21 mouse cellular contexts compared by ENCODE assay signal in the genomic region with DNA sequence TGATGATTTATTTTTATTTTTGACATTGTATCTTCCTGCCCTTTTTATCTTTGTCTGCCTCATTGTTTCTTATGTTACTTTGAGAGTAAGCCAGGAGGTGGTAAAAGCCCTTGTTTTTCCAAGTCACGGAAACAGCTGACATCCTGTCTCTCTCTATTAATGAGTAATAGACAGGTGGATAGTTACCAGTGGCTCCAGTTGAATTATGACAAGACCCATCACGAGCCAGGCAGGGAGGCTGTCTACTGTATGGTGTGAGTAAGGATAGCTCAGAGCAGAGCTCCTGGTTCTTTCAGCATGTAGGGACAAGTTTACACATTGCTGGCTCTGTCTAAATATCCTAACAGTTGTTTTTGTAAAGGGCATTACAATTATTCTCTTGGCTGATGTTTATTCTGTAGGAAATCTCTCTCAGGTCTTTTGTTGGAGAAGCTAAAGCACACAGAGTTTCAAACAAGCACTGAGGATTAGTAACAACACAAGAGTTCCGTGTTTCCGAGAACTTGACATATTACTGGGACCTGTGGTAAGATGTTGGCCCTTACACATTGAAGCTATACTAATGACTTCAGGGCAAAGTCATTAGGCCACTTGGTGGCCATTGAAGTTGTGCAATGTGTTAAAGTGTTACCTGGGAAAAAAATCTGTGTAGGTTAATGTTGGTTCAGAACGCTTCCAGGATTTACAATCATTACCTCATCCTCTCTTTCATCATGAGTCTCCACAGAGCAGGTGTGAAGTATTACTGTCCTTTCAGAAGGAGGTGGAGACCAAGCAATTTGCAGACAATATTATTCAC.
DNase-seq lines count a peak whose midpoint lies in the region; ATAC-seq and TF ChIP-seq lines count a peak whose summit lies in the region.
"Had no signal": no experiment of that assay in that cellular context is flagged by ENCODE, and none has a peak within 500 bp of the region (broad histone marks: within the 10 kb centered on the region; RNA-seq: fewer than 3 reads in every experiment).

No protein-coding gene starts in this region.

- no peak for DNase-seq in liver, postnatal 0 days
- no peak for DNase-seq in liver
- DNase-seq in fat pad, adult 2 months (ENCODE audit: extremely low read depth, low read depth, low spot score), result peak; percentile 97
- DNase-seq in layer of hippocampus, postnatal 25 days (ENCODE audit: extremely low spot score in 1 of 2, low spot score in 1 of 2), result no peak
- DNase-seq: cerebellum, adult 8-10 months; gastrocnemius, postnatal 14 days; heart, postnatal 14 days; layer of hippocampus, adult 9-11 months; liver, embryonic 13.5 days; right cerebral cortex, postnatal 4 days; thymus, adult 18-20 months had no signal

- no peaks in the 10 kb centered on the region for H3K9me3 ChIP-seq in liver, postnatal 0 days (ENCODE audit: low read length)
- no peaks in the 10 kb centered on the region for H3K9me3 ChIP-seq in kidney, embryonic 16.5 days (ENCODE audit: low read length)
- H3K9me3 ChIP-seq in stomach, embryonic 15.5 days, result no peaks in the 10 kb centered on the region
- H3K9me3 ChIP-seq: embryonic facial prominence, embryonic 13.5 days; forebrain, embryonic 12.5 days; intestine, embryonic 15.5 days; liver, embryonic 13.5 days; midbrain, embryonic 12.5 days; neural tube, embryonic 15.5 days had no signal

- H3K9ac ChIP-seq in liver, postnatal 0 days (replicated peaks), result no peak overlapping the region
- H3K9ac ChIP-seq in kidney, embryonic 16.5 days (replicated peaks; ENCODE audit: low read length), result no peak overlapping the region
- no peak overlapping the region for H3K9ac ChIP-seq in stomach, embryonic 15.5 days
- H3K9ac ChIP-seq: embryonic facial prominence, embryonic 13.5 days; forebrain, embryonic 12.5 days; hindbrain, embryonic 14.5 days; intestine, embryonic 15.5 days; liver, embryonic 13.5 days; midbrain, embryonic 12.5 days; neural tube, embryonic 15.5 days had no signal

- no peaks in the 10 kb centered on the region for H3K4me1 ChIP-seq in liver, postnatal 0 days (ENCODE audit: insufficient read depth)
- H3K4me1 ChIP-seq in kidney, embryonic 16.5 days (ENCODE audit: insufficient read depth, low read length), result no peaks in the 10 kb centered on the region
- H3K4me1 ChIP-seq in stomach, embryonic 15.5 days, result no peaks in the 10 kb centered on the region
- H3K4me1 ChIP-seq: embryonic facial prominence, embryonic 13.5 days; forebrain, embryonic 12.5 days; intestine, embryonic 15.5 days; liver, embryonic 13.5 days; midbrain, embryonic 12.5 days; neural tube, embryonic 15.5 days had no signal

- 63% methylated on average over 5 of the region's 5 CpGs for WGBS in liver, postnatal 0 days (ENCODE audit: insufficient replicate concordance)
- WGBS in kidney, embryonic 16.5 days, result 66% methylated on average over 5 of the region's 5 CpGs
- WGBS in stomach, embryonic 15.5 days, result 62% methylated on average over 5 of the region's 5 CpGs

- TF ChIP-seq EP300 in liver, postnatal 0 days (IDR thresholded peaks at IDR 0.05; ENCODE audit: low read depth), result no peak

- no peaks in the 10 kb centered on the region for H3K36me3 ChIP-seq in liver, postnatal 0 days (replicated peaks; ENCODE audit: insufficient read depth, low read length)
- no peaks in the 10 kb centered on the region for H3K36me3 ChIP-seq in kidney, embryonic 16.5 days (ENCODE audit: insufficient read depth, low read length)
- H3K36me3 ChIP-seq in stomach, embryonic 15.5 days, result no peaks in the 10 kb centered on the region
- H3K36me3 ChIP-seq: embryonic facial prominence, embryonic 13.5 days; forebrain, embryonic 12.5 days; intestine, embryonic 15.5 days; liver, embryonic 13.5 days; midbrain, embryonic 12.5 days; neural tube, embryonic 15.5 days had no signal

- no peak overlapping the region for H3K27ac ChIP-seq in liver, postnatal 0 days (ENCODE audit: low read depth)
- no peak overlapping the region for H3K27ac ChIP-seq in kidney, embryonic 16.5 days (ENCODE audit: low read length)
- H3K27ac ChIP-seq in stomach, embryonic 15.5 days, result no peak overlapping the region
- H3K27ac ChIP-seq: embryonic facial prominence, embryonic 13.5 days; forebrain, embryonic 12.5 days; hindbrain, embryonic 14.5 days; intestine, embryonic 15.5 days; liver, embryonic 13.5 days; macrophage; midbrain, embryonic 12.5 days; neural tube, embryonic 15.5 days had no signal

- no peak overlapping the region for H3K4me3 ChIP-seq in liver, postnatal 0 days (ENCODE audit: low read depth, low read length)
- H3K4me3 ChIP-seq in kidney, embryonic 16.5 days (ENCODE audit: low read length), result no peak overlapping the region
- no peak overlapping the region for H3K4me3 ChIP-seq in stomach, embryonic 15.5 days (replicated peaks)
- H3K4me3 ChIP-seq: embryonic facial prominence, embryonic 13.5 days; forebrain, embryonic 12.5 days; intestine, embryonic 15.5 days; liver, embryonic 13.5 days; midbrain, embryonic 12.5 days; neural tube, embryonic 15.5 days had no signal

- H3K27me3 ChIP-seq in liver, postnatal 0 days (ENCODE audit: insufficient read depth, low read length), result no peaks in the 10 kb centered on the region
- H3K27me3 ChIP-seq in kidney, embryonic 16.5 days (ENCODE audit: insufficient read depth, low read length), result no peaks in the 10 kb centered on the region
- H3K27me3 ChIP-seq in stomach, embryonic 15.5 days (replicated peaks), result no peaks in the 10 kb centered on the region
- H3K27me3 ChIP-seq: embryonic facial prominence, embryonic 13.5 days; forebrain, embryonic 12.5 days; intestine, embryonic 15.5 days; liver, embryonic 13.5 days; midbrain, embryonic 12.5 days; neural tube, embryonic 15.5 days had no signal

- peak; percentile 64 for ATAC-seq in liver, postnatal 0 days
- ATAC-seq in kidney, embryonic 16.5 days (ENCODE audit: low FRiP score, low TSS enrichment), result peak; percentile 82; the same call in 1 of the 2 replicates
- ATAC-seq in stomach, embryonic 15.5 days (ENCODE audit: insufficient read depth, low FRiP score, low read depth), result 0 out of 2 replicates have a peak, but pooled peaks have one; percentile 56
- no peak for ATAC-seq in megakaryocyte progenitor cell, adult 5-6 weeks (replicated peaks; ENCODE audit: poor library complexity)
- ATAC-seq: intestine, embryonic 15.5 days had no signal

- no peak for TF ChIP-seq CTCF in liver, postnatal 0 days (IDR thresholded peaks at IDR 0.05; ENCODE audit: low read depth)

- H3K4me2 ChIP-seq in liver, postnatal 0 days (ENCODE audit: low read depth, low read length), result no peak overlapping the region
- H3K4me2 ChIP-seq in kidney, embryonic 16.5 days (replicated peaks; ENCODE audit: low read depth, low read length), result no peak overlapping the region
- no peak overlapping the region for H3K4me2 ChIP-seq in stomach, embryonic 15.5 days
- H3K4me2 ChIP-seq: embryonic facial prominence, embryonic 13.5 days; forebrain, embryonic 12.5 days; hindbrain, embryonic 14.5 days; intestine, embryonic 15.5 days; liver, embryonic 13.5 days; midbrain, embryonic 12.5 days; neural tube, embryonic 15.5 days had no signal
